Mouse (Mus musculus) forebrain, embryonic 12.5 days (tissue): ENCODE measurements at regions not wholly inside any gene's neighbourhood (a gene's known extent, or its start where the extent isn't known, plus 50 kb on each side); places are given as distances from the start of the nearest gene placed in this dataset.
A peak's percentile ranks its signal among the peaks of the same experiment; 100 is the strongest.
"Not testable (repeated sequence)": the region's sequence is repeated elsewhere in the genome, so short reads cannot be mapped to it uniquely, and the experiment has no call there.

Experiments
- ATAC-seq: fragments of 200-750 bp; cut with Nextera tagmentation; 2 replicates; pipeline ENCODE4 v1.8.0; 2017; ENCODE audit warnings: moderate TSS enrichment; ENCODE audit not compliant: low FRiP score
- H3K27ac ChIP-seq: fragments of 300-500 bp; sonication (generic); 2 replicates; pipeline ENCODE4 v1.5.1; 2016; ENCODE audit warnings: mild to moderate bottlenecking
- H3K27me3 ChIP-seq: fragments of 300-500 bp; sonication (generic); 2 replicates; pipeline ENCODE4 v1.6.1; 2016; ENCODE audit warnings: mild to moderate bottlenecking
- H3K36me3 ChIP-seq: fragments of 300-500 bp; sonication (generic); replicated peaks from 2 replicates; pipeline ENCODE4 v1.6.1; 2016; ENCODE audit warnings: mild to moderate bottlenecking
- H3K4me1 ChIP-seq: fragments of 300-500 bp; sonication (generic); 2 replicates; pipeline ENCODE4 v1.6.1; 2016
- H3K4me2 ChIP-seq: fragments of 300-500 bp; sonication (generic); 2 replicates; pipeline ENCODE4 v1.6.1; 2016; ENCODE audit warnings: mild to moderate bottlenecking, moderate library complexity
- H3K4me3 ChIP-seq: fragments of 300-500 bp; sonication (generic); replicated peaks from 2 replicates; pipeline ENCODE4 v1.5.1; 2016; ENCODE audit warnings: mild to moderate bottlenecking
- H3K9ac ChIP-seq: fragments of 300-500 bp; sonication (generic); 2 replicates; pipeline ENCODE4 v1.6.1; 2016; ENCODE audit warnings: mild to moderate bottlenecking
- H3K9me3 ChIP-seq: fragments of 300-500 bp; sonication (generic); 2 replicates; pipeline ENCODE4 v1.6.1; 2016
- WGBS: fragments of 180-500 bp; shearing (Covaris S2); methylation state at CpG from one replicate; pipeline ENCODE4 v1.1.7; 2016; 5-methylcytosine and 5-hydroxymethylcytosine counted together

GRCm38 (mm10) chr6:100402716-100403115 is 115.4 kb upstream of the Rybp start:
- no peaks in the 10 kb centered on the region for H3K4me1 ChIP-seq
- H3K4me3 ChIP-seq, result no peak overlapping the region
- 70% methylated on average over 4 of the region's 4 CpGs for WGBS
- no peak overlapping the region for H3K9ac ChIP-seq
- no peaks in the 10 kb centered on the region; the same call in 1 of the 2 replicates for H3K27me3 ChIP-seq
- no peaks in the 10 kb centered on the region for H3K9me3 ChIP-seq
- no peak overlapping the region for H3K4me2 ChIP-seq
- no peaks in the 10 kb centered on the region for H3K36me3 ChIP-seq
- H3K27ac ChIP-seq, result no peak overlapping the region
- no peak for ATAC-seq

GRCm38 (mm10) chr6:100401728-100402127 is 114.4 kb upstream of the Rybp start:
- Histone ChIP-seq H3K27me3 (no peaks in the 10 kb centered on the region; the same call in 1 of the 2 replicates), H3K9me3 (no peaks in the 10 kb centered on the region), H3K4me1 (no peaks in the 10 kb centered on the region), H3K9ac (no peak overlapping the region), H3K4me2 (no peak overlapping the region), H3K4me3 (no peak overlapping the region), H3K36me3 (no peaks in the 10 kb centered on the region), H3K27ac (no peak overlapping the region)
- ATAC-seq, result no peak
- 90% methylated on average over 2 of the region's 2 CpGs for WGBS

GRCm38 (mm10) chr6:100399387-100399786 is 112.1 kb upstream of the Rybp start:
- not testable (repeated sequence) for H3K4me3 ChIP-seq, H3K27ac ChIP-seq, H3K27me3 ChIP-seq, H3K36me3 ChIP-seq, H3K9me3 ChIP-seq, ATAC-seq, H3K9ac ChIP-seq, H3K4me1 ChIP-seq, H3K4me2 ChIP-seq
- WGBS, result 100% methylated on average over 1 of the region's 1 CpGs

GRCm38 (mm10) chr6:100396311-100397200 is 109.3 kb upstream of the Rybp start:
- WGBS, result 90% methylated on average over 14 of the region's 14 CpGs
- Histone ChIP-seq H3K27me3 (no peaks in the 10 kb centered on the region; the same call in 1 of the 2 replicates), H3K4me1 (no peaks in the 10 kb centered on the region), H3K9me3 (no peaks in the 10 kb centered on the region), H3K27ac (no peak overlapping the region), H3K36me3 (no peaks in the 10 kb centered on the region), H3K4me2 (no peak overlapping the region), H3K4me3 (no peak overlapping the region), H3K9ac (no peak overlapping the region)
- no peak for ATAC-seq

- 79% methylated on average over 7 of the region's 7 CpGs for WGBS
Measured at GRCm38 (mm10) chr6:100390258-100390910, 103.1 kb upstream of the Rybp start.

GRCm38 (mm10) chr6:100387042-100387441 is 99.8 kb upstream of the Rybp start:
- H3K36me3 ChIP-seq, result no peaks in the 10 kb centered on the region
- no peaks in the 10 kb centered on the region for H3K9me3 ChIP-seq
- no peak overlapping the region for H3K4me3 ChIP-seq
- 0 out of 2 replicates have a peak, but pooled peaks cover 4% of the 10 kb centered on the region for H3K27me3 ChIP-seq
- 40% methylated on average over 5 of the region's 5 CpGs for WGBS
- no peaks in the 10 kb centered on the region; the same call in 1 of the 2 replicates for H3K4me1 ChIP-seq
- no peak overlapping the region for H3K4me2 ChIP-seq
- no peak for ATAC-seq
- no peak overlapping the region for H3K27ac ChIP-seq
- no peak overlapping the region for H3K9ac ChIP-seq

More at GRCm38 (mm10) chr6:100390258-100390910, 103.1 kb upstream of the Rybp start:
- Histone ChIP-seq H3K9me3 (no peaks in the 10 kb centered on the region), H3K27me3 (no peaks in the 10 kb centered on the region), H3K4me3 (no peak overlapping the region), H3K9ac (no peak overlapping the region), H3K27ac (no peak overlapping the region), H3K4me1 (no peaks in the 10 kb centered on the region), H3K36me3 (no peaks in the 10 kb centered on the region), H3K4me2 (no peak overlapping the region)
- ATAC-seq, result no peak

GRCm38 (mm10) chr6:100385640-100386039 is 98.4 kb upstream of the Rybp start:
- Histone ChIP-seq H3K4me2 (no peak overlapping the region), H3K9ac (no peak overlapping the region), H3K27me3 (0 out of 2 replicates have a peak, but pooled peaks cover 4% of the 10 kb centered on the region), H3K4me3 (no peak overlapping the region), H3K4me1 (peaks cover 7% of the 10 kb centered on the region), H3K27ac (no peak overlapping the region), H3K9me3 (no peaks in the 10 kb centered on the region), H3K36me3 (no peaks in the 10 kb centered on the region)
- ATAC-seq, result no peak
- 66% methylated on average over 8 of the region's 8 CpGs for WGBS

GRCm38 (mm10) chr6:100381046-100381445 is 93.8 kb upstream of the Rybp start:
- H3K9ac ChIP-seq, result no peak overlapping the region
- no peak overlapping the region for H3K4me2 ChIP-seq
- no peak for ATAC-seq
- no peak overlapping the region for H3K4me3 ChIP-seq
- H3K27me3 ChIP-seq, result peaks cover 20% of the 10 kb centered on the region; the same call in 1 of the 2 replicates
- no peaks in the 10 kb centered on the region for H3K9me3 ChIP-seq
- 83% methylated on average over 5 of the region's 5 CpGs for WGBS
- no peaks in the 10 kb centered on the region for H3K36me3 ChIP-seq
- 0 out of 2 replicates have a peak overlapping the region, but pooled peaks have one; percentile 31 for H3K27ac ChIP-seq
- peaks cover 25% of the 10 kb centered on the region for H3K4me1 ChIP-seq

GRCm38 (mm10) chr6:100380536-100380935 is 93.3 kb upstream of the Rybp start:
- H3K9me3 ChIP-seq, result no peaks in the 10 kb centered on the region
- no peak overlapping the region for H3K4me2 ChIP-seq
- peak; percentile 75; the same call in 1 of the 2 replicates for ATAC-seq
- no peak overlapping the region for H3K4me3 ChIP-seq
- H3K9ac ChIP-seq, result no peak overlapping the region
- H3K27ac ChIP-seq, result no peak overlapping the region
- H3K27me3 ChIP-seq, result peaks cover 25% of the 10 kb centered on the region
- 13% methylated on average over 6 of the region's 6 CpGs for WGBS
- peaks cover 25% of the 10 kb centered on the region for H3K4me1 ChIP-seq
- H3K36me3 ChIP-seq, result no peaks in the 10 kb centered on the region

GRCm38 (mm10) chr6:100379792-100380191 is 92.5 kb upstream of the Rybp start:
- Histone ChIP-seq H3K27ac (no peak overlapping the region), H3K9ac (no peak overlapping the region), H3K4me1 (peaks cover 25% of the 10 kb centered on the region), H3K4me2 (no peak overlapping the region), H3K4me3 (no peak overlapping the region), H3K36me3 (no peaks in the 10 kb centered on the region), H3K27me3 (peaks cover 27% of the 10 kb centered on the region), H3K9me3 (no peaks in the 10 kb centered on the region)
- no peak for ATAC-seq
- WGBS, result 56% methylated on average over 4 of the region's 4 CpGs

- no peak overlapping the region for H3K9ac ChIP-seq
- H3K27me3 ChIP-seq, result peaks cover 29% of the 10 kb centered on the region
- H3K4me2 ChIP-seq, result no peak overlapping the region
- no peaks in the 10 kb centered on the region for H3K9me3 ChIP-seq
- peaks cover 25% of the 10 kb centered on the region for H3K4me1 ChIP-seq
- no peak for ATAC-seq
- H3K27ac ChIP-seq, result no peak overlapping the region
- H3K4me3 ChIP-seq, result no peak overlapping the region
- 52% methylated on average over 4 of the region's 4 CpGs for WGBS
- no peaks in the 10 kb centered on the region for H3K36me3 ChIP-seq
Measured at GRCm38 (mm10) chr6:100378533-100378874, 91.2 kb upstream of the Rybp start.

GRCm38 (mm10) chr6:100377828-100378532 is 90.7 kb upstream of the Rybp start:
- Histone ChIP-seq H3K4me1 (peaks cover 25% of the 10 kb centered on the region), H3K4me2 (no peak overlapping the region), H3K27me3 (peaks cover 29% of the 10 kb centered on the region), H3K9me3 (no peaks in the 10 kb centered on the region), H3K36me3 (no peaks in the 10 kb centered on the region), H3K9ac (no peak overlapping the region), H3K4me3 (no peak overlapping the region), H3K27ac (no peak overlapping the region)
- 60% methylated on average over 6 of the region's 6 CpGs for WGBS
- ATAC-seq, result no peak
